Mouse (Mus musculus): ENCODE data around the gene Rnf213.

Gene Rnf213

GRCm38 (mm10) chr11:119435880-119436872, 43.3 kb downstream of the Rnf213 start:
- peak; percentile 58 to 76 for DNase-seq (ENCODE audit: low spot score in 2 of 2)

DNA sequence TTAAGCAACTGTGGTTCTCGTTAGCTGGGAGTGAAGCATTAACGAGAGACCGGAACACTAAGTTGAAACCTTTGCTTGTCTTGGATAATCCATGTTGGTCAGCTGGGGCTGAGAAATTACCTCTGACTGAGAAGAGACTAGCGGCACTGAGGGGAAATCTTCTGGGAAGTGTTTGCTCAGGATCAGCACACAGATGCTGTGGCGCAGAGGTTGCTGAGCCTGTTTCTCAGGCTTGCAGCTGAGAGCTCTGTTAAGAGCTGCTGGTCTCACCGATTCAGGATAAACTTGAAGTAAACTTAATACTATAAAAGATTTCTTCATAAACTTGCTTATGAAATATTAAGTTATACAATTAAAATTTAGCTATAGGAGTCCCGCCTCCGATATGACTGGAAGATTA, 45.9 kb downstream of the Rnf213 start:
- no peak for DNase-seq (ENCODE audit: low spot score in 2 of 2)

GRCm38 (mm10) chr11:119442199-119442598, 49.3 kb downstream of the Rnf213 start:
- peak in 1 of 2 experiments; percentile 25 for DNase-seq (ENCODE audit: low spot score in 2 of 2)

DNA sequence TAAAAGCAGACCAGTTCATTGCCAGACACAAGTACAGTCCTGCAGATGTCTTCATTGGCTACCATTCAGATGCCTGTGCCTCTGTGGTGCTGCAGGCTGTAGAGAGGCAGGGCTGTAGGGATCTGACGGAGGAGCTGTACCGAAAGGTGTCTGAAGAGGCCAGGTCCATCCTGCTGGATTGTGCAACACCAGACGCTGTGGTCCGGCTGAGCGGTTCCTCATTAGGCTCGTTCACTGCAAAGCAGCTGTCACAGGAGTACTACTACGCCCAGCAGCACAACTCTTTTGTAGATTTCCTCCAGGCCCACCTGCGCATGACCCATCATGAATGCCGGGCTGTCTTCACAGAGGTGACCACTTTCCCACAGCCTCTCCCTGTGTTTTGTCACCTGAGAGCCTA, 50.5 kb downstream of the Rnf213 start:
- DNase-seq (ENCODE audit: low spot score in 2 of 2), result no peak

DNA sequence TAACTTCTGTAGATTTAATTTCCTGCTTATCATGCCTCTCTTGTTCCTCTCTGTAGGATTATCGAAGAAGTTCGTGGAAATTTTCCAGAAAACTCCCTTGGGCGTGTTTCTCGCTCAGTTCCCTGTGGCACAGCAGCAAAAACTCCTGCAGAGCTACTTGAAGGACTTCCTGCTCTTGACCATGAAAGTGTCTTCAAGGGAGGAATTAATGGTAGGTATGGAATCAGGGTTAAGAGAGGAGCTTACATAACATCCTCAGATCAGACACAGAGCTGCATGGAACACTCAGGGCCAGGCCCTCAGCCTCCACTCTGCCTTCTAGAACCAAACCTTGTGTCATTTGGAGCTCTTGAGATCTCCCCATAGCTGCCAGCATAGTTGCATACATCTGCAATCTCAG, 63.2 kb downstream of the Rnf213 start:
- no peak for DNase-seq (ENCODE audit: low spot score in 2 of 2)

DNA sequence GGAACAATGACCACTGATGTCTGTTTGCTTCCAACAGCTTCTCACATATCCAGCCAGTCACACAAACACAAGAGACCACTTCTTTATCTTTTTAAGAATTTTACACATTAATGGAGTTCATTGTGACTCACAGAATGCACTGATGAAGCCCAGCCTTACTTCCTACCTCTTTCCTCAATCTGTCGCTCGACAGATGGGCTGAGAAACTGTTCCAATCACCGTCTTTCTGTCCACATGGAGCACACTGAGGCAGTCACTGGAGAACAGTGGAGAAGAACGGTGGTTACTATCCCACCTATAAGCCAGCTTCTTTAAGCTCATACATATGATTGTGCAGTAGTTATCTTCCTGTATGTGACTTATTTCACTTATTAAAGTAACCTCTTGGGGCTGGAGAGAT, 85.0 kb downstream of the Rnf213 start:
- DNase-seq (ENCODE audit: low spot score in 2 of 2), result no peak

- DNase-seq (ENCODE audit: low spot score in 2 of 2), result peak; percentile 98 to 100
These were observed 98.2 kb downstream of the Rnf213 start, which contains the start of gene Endov for GRCm38 (mm10) chr11:119490861-119491689. TSS of gene Endov (plus strand) at chr11:119491347.

GRCm38 (mm10) chr11:119491690-119492087, 98.8 kb downstream of the Rnf213 start:
- no peak for DNase-seq (ENCODE audit: low spot score in 2 of 2)

- DNase-seq (ENCODE audit: low spot score in 2 of 2), result no peak
These were observed 99.9 kb downstream of the Rnf213 start for GRCm38 (mm10) chr11:119492830-119493229.

DNA sequence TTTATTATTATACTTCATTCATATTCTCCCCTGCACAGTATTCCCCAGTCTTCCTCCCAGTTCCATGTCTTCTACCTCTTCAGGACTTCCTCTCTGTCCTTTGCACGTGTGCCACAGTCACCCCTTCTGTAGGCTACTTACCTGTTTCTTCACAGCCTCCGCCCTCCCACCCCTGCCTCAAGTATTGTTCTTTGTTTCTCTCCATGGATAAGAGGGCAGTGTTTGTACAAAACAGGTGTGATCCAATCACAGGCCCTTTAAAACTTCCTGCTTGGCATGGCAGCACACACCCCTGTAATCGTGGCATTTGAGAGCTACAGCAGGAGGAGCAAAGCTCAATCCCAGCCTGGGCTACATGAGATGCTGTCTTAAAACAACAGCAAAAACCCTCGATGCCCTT, 100.6 kb downstream of the Rnf213 start:
- DNase-seq (ENCODE audit: low spot score in 2 of 2), result no peak

DNA sequence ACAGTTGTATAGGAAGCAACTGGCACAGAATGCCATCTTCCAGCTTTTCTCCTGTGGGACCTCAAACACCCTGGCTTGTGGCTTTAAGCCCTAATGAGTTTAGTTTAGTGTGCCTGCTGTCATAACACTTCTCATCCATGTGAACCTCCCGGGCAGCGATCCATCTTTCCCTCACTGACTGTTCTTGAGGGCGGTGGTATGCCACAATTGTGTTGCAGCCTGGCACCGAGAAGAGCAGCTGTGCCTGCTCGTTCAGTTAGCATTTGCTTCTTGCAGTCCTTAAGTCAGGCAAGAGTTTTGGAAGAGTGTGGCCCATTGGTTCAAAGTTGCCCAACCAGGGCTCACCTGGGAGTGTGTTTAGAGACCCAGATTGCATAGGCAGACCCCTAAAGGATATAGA, 103.2 kb downstream of the Rnf213 start:
- DNase-seq (ENCODE audit: low spot score in 2 of 2), result no peak

DNA sequence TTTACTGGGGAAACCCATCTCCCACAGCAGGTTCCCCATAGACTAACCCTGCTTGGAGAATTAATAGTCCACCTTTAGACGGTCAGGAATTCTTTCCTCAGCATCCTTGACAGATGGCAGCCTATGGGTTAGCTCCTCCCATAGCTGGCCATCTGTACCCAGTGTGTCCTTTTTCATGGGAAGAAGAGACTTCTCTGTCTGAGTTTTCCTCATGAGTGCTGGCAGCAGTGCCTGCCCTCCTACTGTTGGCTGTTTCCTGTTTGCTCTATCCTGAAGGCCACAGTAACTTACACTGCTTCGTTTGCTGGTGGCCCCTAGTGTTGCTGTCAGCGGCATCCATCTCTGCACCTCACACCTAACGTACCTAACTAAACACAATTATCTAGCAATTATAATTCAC, 104.6 kb downstream of the Rnf213 start:
- no peak for DNase-seq (ENCODE audit: low spot score in 2 of 2)

DNA sequence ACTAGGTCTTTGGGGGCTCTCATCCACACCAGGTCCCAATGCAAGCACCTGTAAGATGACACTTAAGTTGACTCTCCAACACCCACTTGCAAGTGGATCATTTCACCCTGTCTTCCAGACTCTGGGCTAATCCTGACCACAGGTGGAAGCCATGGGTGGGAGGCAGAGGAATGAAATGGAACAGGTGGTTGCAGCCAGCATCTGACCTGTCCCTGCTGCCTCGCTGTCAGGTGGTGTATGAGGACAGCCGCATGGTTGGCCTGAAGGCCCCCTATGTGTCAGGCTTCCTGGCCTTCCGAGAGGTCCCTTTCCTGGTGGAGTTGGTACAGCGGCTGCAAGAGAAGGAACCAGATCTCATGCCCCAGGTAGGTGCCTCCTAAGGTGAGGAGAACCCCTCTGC, 106.4 kb downstream of the Rnf213 start:
- no peak for DNase-seq (ENCODE audit: low spot score in 2 of 2)

- DNase-seq (ENCODE audit: low spot score in 2 of 2), result no peak
These were observed 107.1 kb downstream of the Rnf213 start for GRCm38 (mm10) chr11:119500011-119500410.

- peak; percentile 63 to 89 for DNase-seq (ENCODE audit: low spot score in 2 of 2)
These were observed 110.8 kb downstream of the Rnf213 start for GRCm38 (mm10) chr11:119503675-119504074.

DNA sequence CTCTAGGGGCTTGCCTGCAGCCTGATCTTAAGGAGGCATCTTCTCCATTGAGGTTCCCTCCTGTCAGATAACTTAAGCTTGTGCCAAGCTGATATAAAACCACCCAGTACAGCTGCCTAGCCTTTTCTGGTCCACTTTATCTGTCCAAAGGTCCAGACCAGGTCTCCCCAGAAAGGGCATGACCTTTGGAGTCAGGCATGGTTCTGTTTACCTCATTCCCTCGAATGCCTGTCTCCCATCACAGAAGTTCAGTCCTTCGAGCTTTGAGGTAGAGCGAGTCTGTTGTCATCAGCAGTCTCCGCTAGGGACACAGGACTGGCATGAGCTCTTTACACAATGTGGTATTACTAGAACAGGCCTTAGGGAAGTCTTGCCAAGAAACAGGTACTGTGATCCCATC, 113.5 kb downstream of the Rnf213 start:
- no peak for DNase-seq (ENCODE audit: low spot score in 2 of 2)

- no peak for DNase-seq (ENCODE audit: low spot score in 2 of 2)
These were observed 114.9 kb downstream of the Rnf213 start for GRCm38 (mm10) chr11:119507772-119508171.

GRCm38 (mm10) chr11:119509165-119509776, 116.4 kb downstream of the Rnf213 start:
- DNase-seq (ENCODE audit: low spot score in 2 of 2), result no peak

- no peak for DNase-seq (ENCODE audit: low spot score in 2 of 2)
These were observed 120.2 kb downstream of the Rnf213 start for GRCm38 (mm10) chr11:119513038-119513659.

DNA sequence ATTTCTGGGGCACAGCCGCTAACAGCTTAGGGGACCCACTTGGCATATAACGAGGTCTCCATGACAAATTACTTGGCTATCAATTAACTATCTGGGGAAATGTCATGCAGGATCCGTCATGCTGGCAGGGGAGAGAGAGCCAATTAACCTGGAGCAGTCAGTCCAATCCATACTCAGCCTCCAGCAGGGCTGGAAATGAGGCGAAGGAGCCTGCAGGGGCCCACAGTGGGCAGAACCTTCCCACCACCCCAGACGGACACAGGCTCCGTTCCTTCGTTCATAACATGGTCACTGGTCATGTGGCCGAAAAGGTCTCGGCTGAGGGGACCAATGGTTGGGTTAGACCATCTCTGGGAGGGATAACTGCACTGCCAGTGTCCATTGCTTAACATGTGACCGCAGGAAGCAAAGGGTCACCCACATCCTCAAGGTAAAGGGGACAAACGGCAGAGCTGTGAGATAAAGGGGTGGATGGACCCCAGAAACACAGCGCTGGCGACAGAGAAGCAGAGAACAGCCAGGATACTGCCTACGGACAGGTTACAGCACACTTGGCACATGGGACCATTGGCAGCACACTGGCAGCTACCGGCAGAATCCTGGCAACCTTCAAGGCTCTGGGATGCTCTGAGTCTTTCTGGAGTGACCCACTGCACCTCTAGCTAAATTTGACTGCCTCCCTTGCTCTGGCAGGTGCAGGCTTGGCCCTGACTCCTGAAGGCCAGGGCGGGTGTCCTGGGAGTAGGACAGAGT, 121.4 kb downstream of the Rnf213 start:
- DNase-seq (ENCODE audit: low spot score in 2 of 2), result no peak
